Mouse (Mus musculus) heart, postnatal 0 days (tissue): ENCODE measurements around the gene Bco2.

Source experiments
- CTCF ChIP-seq: IDR thresholded peaks from 2 replicates; pipeline ENCODE4 v1.5.1; 2016; ENCODE audit warnings: antibody characterized with exemption, control low read depth, low read depth
- EP300 ChIP-seq: IDR thresholded peaks from 2 replicates; pipeline ENCODE4 v1.6.1; 2016; ENCODE audit warnings: antibody characterized with exemption, low read depth

DNA sequence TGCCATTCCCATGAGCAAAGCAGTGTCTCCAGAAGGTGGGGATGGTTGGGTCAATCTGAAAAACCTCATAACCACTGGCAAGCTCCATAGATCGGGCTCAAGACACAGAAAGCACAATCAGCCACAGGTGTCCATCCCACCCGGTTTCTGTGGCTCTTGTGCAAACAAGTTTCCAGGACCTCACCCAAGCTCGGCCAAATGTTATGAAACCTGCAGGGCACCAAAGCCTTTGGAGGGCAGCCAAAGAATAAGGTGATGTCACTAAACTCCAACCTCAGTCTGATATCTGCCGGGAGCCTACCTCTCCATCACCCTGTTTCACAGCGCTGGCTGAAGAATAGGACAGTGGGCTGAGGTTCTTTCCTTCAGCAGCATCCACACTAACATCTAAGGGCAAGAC, 19.1 kb downstream of the Bco2 start:
- no peak for TF ChIP-seq CTCF
- no peak for TF ChIP-seq EP300
